Comparison of ENCODE assay signal across 9 mouse cellular contexts in genomic region chr9:78005481-78005880, GRCm38 (mm10). TPM values are rescaled to one million over a fixed set of nuclear protein-coding genes. Genes with fewer than 3 reads are reported as not detected.
DNase-seq lines count a peak whose midpoint lies in the region; ATAC-seq and TF ChIP-seq lines count a peak whose summit lies in the region.
"Had no signal": no experiment of that assay in that cellular context is flagged by ENCODE, and none has a peak within 500 bp of the region (broad histone marks: within the 10 kb centered on the region; RNA-seq: fewer than 3 reads in every experiment).

No protein-coding gene starts in this region.

- H3K4me1 ChIP-seq in intestine, postnatal 0 days (replicated peaks; ENCODE audit: control insufficient read depth, insufficient read depth, low read length): no peaks in the 10 kb centered on the region
- H3K4me1 ChIP-seq in intestine, embryonic 15.5 days (replicated peaks): no peaks in the 10 kb centered on the region
- H3K4me1 ChIP-seq in ES-Bruce4 (ENCODE audit: control insufficient read depth, insufficient read depth, low read length): no peaks in the 10 kb centered on the region
- no peaks in the 10 kb centered on the region for H3K4me1 ChIP-seq in midbrain, embryonic 11.5 days (ENCODE audit: control insufficient read depth, insufficient read depth, low read length)
- H3K4me1 ChIP-seq: embryonic facial prominence, embryonic 13.5 days had no signal

- H3K4me2 ChIP-seq in intestine, postnatal 0 days (replicated peaks; ENCODE audit: low read depth): no peak overlapping the region
- no peak overlapping the region for H3K4me2 ChIP-seq in intestine, embryonic 15.5 days (replicated peaks)
- H3K4me2 ChIP-seq in midbrain, embryonic 11.5 days: no peak overlapping the region
- H3K4me2 ChIP-seq: embryonic facial prominence, embryonic 13.5 days had no signal

- WGBS in intestine, postnatal 0 days: 62% methylated on average over 3 of the region's 3 CpGs
- WGBS in intestine, embryonic 15.5 days: 66% methylated on average over 3 of the region's 3 CpGs
- WGBS in midbrain, embryonic 11.5 days: 64% methylated on average over 3 of the region's 3 CpGs

- no peaks in the 10 kb centered on the region for H3K27me3 ChIP-seq in intestine, postnatal 0 days (replicated peaks; ENCODE audit: control insufficient read depth, insufficient read depth, low read length)
- no peaks in the 10 kb centered on the region for H3K27me3 ChIP-seq in intestine, embryonic 15.5 days (replicated peaks)
- no peaks in the 10 kb centered on the region for H3K27me3 ChIP-seq in ES-Bruce4 (ENCODE audit: control insufficient read depth, insufficient read depth, low read length, poor library complexity, severe bottlenecking)
- H3K27me3 ChIP-seq in midbrain, embryonic 11.5 days (ENCODE audit: control insufficient read depth, insufficient read depth, low read length): no peaks in the 10 kb centered on the region
- H3K27me3 ChIP-seq: embryonic facial prominence, embryonic 13.5 days had no signal

- H3K9me3 ChIP-seq in intestine, postnatal 0 days (ENCODE audit: control insufficient read depth): no peaks in the 10 kb centered on the region
- no peaks in the 10 kb centered on the region for H3K9me3 ChIP-seq in intestine, embryonic 15.5 days
- H3K9me3 ChIP-seq in ES-Bruce4 (replicated peaks; ENCODE audit: control insufficient read depth, insufficient read depth, low read length, poor library complexity, severe bottlenecking): no peaks in the 10 kb centered on the region
- no peaks in the 10 kb centered on the region for H3K9me3 ChIP-seq in midbrain, embryonic 11.5 days (ENCODE audit: control insufficient read depth, low read length)
- H3K9me3 ChIP-seq: embryonic facial prominence, embryonic 13.5 days had no signal

- no peak overlapping the region for H3K9ac ChIP-seq in intestine, postnatal 0 days (ENCODE audit: low read depth, low read length)
- no peak overlapping the region for H3K9ac ChIP-seq in intestine, embryonic 15.5 days
- no peak overlapping the region for H3K9ac ChIP-seq in ES-Bruce4 (ENCODE audit: low read depth, poor library complexity, severe bottlenecking)
- H3K9ac ChIP-seq in midbrain, embryonic 11.5 days (ENCODE audit: low read length): no peak overlapping the region
- H3K9ac ChIP-seq: embryonic facial prominence, embryonic 13.5 days had no signal

- H3K4me3 ChIP-seq in intestine, postnatal 0 days (ENCODE audit: low read depth, low read length): no peak overlapping the region
- H3K4me3 ChIP-seq in intestine, embryonic 15.5 days (replicated peaks): no peak overlapping the region
- no peak overlapping the region for H3K4me3 ChIP-seq in ES-Bruce4 (ENCODE audit: low read depth, low read length)
- no peak overlapping the region for H3K4me3 ChIP-seq in midbrain, embryonic 11.5 days (ENCODE audit: low read depth, low read length)
- H3K4me3 ChIP-seq: embryonic facial prominence, embryonic 13.5 days had no signal

- DNase-seq in embryo, embryonic 10.5 days (ENCODE audit: low spot score): peak; percentile 38
- no peak for DNase-seq in ovary, adult 18-20 months (ENCODE audit: low spot score)
- DNase-seq in midbrain, embryonic 11.5 days (ENCODE audit: low spot score, missing footprints): no peak
- DNase-seq in right cerebral cortex, postnatal 36 days (ENCODE audit: low spot score in 2 of 2): no peak

- ATAC-seq in intestine, postnatal 0 days: no peak
- ATAC-seq in intestine, embryonic 15.5 days: no peak
- peak; percentile 69 for ATAC-seq in megakaryocyte progenitor cell, adult 5-6 weeks (replicated peaks; ENCODE audit: poor library complexity)
- no peak for ATAC-seq in midbrain, embryonic 11.5 days (ENCODE audit: low FRiP score)

- TF ChIP-seq POLR2A in ES-Bruce4 (IDR thresholded peaks at IDR 0.05; ENCODE audit: insufficient read depth, low read length): no peak

- no peak overlapping the region for H3K27ac ChIP-seq in intestine, postnatal 0 days (ENCODE audit: low read depth, low read length)
- H3K27ac ChIP-seq in intestine, embryonic 15.5 days: no peak overlapping the region
- no peak overlapping the region for H3K27ac ChIP-seq in ES-Bruce4 (ENCODE audit: insufficient read depth, low read length)
- H3K27ac ChIP-seq in midbrain, embryonic 11.5 days (ENCODE audit: low read depth, low read length): no peak overlapping the region
- H3K27ac ChIP-seq: embryonic facial prominence, embryonic 13.5 days had no signal

- TF ChIP-seq EP300 in ES-Bruce4 (IDR thresholded peaks at IDR 0.05; ENCODE audit: insufficient read depth, low read depth, low read length): no peak

- H3K36me3 ChIP-seq in intestine, postnatal 0 days (ENCODE audit: control insufficient read depth, insufficient read depth): no peaks in the 10 kb centered on the region
- H3K36me3 ChIP-seq in intestine, embryonic 15.5 days: no peaks in the 10 kb centered on the region
- H3K36me3 ChIP-seq in ES-Bruce4 (ENCODE audit: control insufficient read depth, insufficient read depth, low read length, poor library complexity, severe bottlenecking): no peaks in the 10 kb centered on the region
- no peaks in the 10 kb centered on the region for H3K36me3 ChIP-seq in midbrain, embryonic 11.5 days (ENCODE audit: control insufficient read depth, insufficient read depth, low read length)
- H3K36me3 ChIP-seq: embryonic facial prominence, embryonic 13.5 days had no signal

- peak; percentile 71 for TF ChIP-seq CTCF in intestine, postnatal 0 days (IDR thresholded peaks at IDR 0.05; ENCODE audit: low read depth)
- peak; percentile 67 for TF ChIP-seq CTCF in ES-Bruce4 (IDR thresholded peaks at IDR 0.05; ENCODE audit: low read depth, low read length)

RNA-seq across cellular contexts. Expression of gene Gcm1, which starts 46.2 kb away (rescaled TPM):
- polyA plus RNA-seq in intestine, postnatal 0 days (2015; fragmentation: Nextera tagmentation; extraction: Ambion mirVana): not detected in 2 replicates
- polyA plus RNA-seq in intestine, embryonic 15.5 days (2015; fragmentation: Nextera tagmentation; extraction: Ambion mirVana): not detected in 2 replicates
- polyA plus RNA-seq in ES-Bruce4 (2011; ENCODE audit: insufficient read depth, insufficient read length, low read depth, missing spikeins): 1.3 and 1.7 TPM in 2 replicates
- not detected in 2 replicates for total RNA-seq in megakaryocyte progenitor cell, adult 5-6 weeks (2015)
- not detected in 2 replicates for total RNA-seq in megakaryocyte progenitor cell, adult 5-6 weeks (2017)
- polyA plus RNA-seq in midbrain, embryonic 11.5 days (2014; fragmentation: Nextera tagmentation; extraction: Ambion mirVana): 0.10 and 0.12 TPM in 2 replicates
